Mouse (Mus musculus): ENCODE data around the gene Tchp. TPM values are rescaled to one million over a fixed set of nuclear protein-coding genes. Genes with fewer than 3 reads are reported as not detected.
A peak's percentile ranks its signal among the peaks of the same experiment; 100 is the strongest.

Tchp gene
- polyA plus RNA-seq, 1 experiment from 2014 or later = 2.4 TPM

DNA sequence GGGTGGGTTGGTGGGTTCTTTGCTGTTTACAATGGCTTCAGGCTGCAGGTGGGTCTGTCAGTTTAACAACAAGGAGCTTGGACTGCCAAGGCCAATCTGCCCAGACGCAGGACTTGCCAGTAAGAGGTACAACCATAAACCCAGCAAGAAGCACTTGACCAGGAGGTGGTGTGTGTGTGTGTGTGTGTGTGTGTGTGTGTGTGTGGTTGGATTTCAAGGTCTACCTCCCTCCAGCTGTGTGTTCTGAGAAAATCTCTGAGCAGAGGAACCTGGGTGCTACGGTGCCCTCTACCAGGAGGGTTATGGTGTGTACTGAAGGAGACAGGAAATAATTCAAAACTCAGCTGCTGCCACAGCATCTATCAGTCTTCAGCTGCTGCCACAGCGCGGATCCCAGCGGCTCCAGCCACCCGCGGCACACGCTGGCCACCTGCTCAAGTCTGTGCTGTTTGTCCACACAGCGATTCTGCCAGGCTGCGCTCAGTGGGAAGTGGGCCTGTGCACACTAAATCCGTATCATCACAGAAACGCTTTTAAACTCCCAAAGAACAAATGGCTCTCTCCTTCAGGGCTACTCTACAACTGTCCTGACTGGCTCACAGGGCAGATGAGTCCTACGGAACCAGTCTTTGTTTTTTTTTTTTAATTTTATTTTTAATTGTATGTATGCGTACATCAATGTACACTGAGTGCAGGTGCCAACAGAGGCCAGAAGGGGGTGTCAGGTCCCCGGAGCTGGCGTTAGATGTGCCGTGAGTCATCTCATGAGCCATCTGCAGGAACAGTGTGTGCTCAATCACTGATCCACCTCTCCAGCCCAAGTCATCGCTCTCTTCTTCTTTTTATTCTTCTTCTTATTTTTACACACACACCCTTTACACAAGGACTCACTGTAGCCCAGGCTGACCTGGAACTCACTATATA, 57.5 kb downstream of the Tchp start:
- 85% methylated on average over 18 of the region's 18 CpGs for WGBS (ENCODE audit: insufficient replicate concordance)
- peaks cover 58% of the 10 kb centered on the region for H3K36me3 ChIP-seq (replicated peaks; ENCODE audit: insufficient read depth, low read length)
- H3K9me3 ChIP-seq (ENCODE audit: low read length) = no peaks in the 10 kb centered on the region

DNA sequence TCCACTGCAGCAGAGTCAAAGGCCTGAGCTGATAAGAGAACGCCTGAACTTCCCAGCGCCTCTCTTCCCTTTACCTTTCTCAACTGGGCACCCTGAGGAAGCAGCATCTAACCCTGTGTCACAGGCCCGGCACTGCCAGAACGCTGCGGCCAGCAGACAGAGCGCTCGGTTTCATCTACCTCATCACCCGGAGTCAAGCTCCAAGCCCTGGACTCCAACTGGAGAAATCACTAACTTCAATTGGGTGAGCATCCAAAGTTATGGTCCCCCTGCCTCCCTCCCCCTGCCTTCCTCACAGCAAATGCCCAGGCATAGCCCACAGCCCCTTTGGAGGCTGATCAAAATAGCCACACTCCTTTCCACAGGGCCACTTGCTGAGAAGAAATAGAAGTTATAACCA, 59.1 kb downstream of the Tchp start:
- no peak overlapping the region for H3K9ac ChIP-seq (replicated peaks)
- TF ChIP-seq EP300 (IDR thresholded peaks at IDR 0.05; ENCODE audit: low read depth) = no peak
- no peak for TF ChIP-seq CTCF (IDR thresholded peaks at IDR 0.05; ENCODE audit: low read depth)
- peaks cover 43% of the 10 kb centered on the region for H3K36me3 ChIP-seq (replicated peaks; ENCODE audit: insufficient read depth, low read length)
- no peaks in the 10 kb centered on the region for H3K9me3 ChIP-seq (ENCODE audit: low read length)
- H3K27me3 ChIP-seq (ENCODE audit: insufficient read depth, low read length) = no peaks in the 10 kb centered on the region
- no peak overlapping the region for H3K4me3 ChIP-seq (ENCODE audit: low read depth, low read length)
- ATAC-seq = no peak
- no peak overlapping the region for H3K4me2 ChIP-seq (ENCODE audit: low read depth, low read length)
- 65% methylated on average over 8 of the region's 8 CpGs for WGBS (ENCODE audit: insufficient replicate concordance)
- H3K4me1 ChIP-seq (ENCODE audit: insufficient read depth) = peaks cover 8% of the 10 kb centered on the region; the same call in 1 of the 2 replicates
- DNase-seq = no peak
- H3K27ac ChIP-seq (ENCODE audit: low read depth) = no peak overlapping the region

More for the DNA sequence above, 57.5 kb downstream of the Tchp start:
- H3K9ac ChIP-seq (replicated peaks) = no peak overlapping the region
- ATAC-seq = no peak
- H3K27me3 ChIP-seq (ENCODE audit: insufficient read depth, low read length) = no peaks in the 10 kb centered on the region
- H3K4me3 ChIP-seq (ENCODE audit: low read depth, low read length) = no peak overlapping the region
- no peak overlapping the region for H3K27ac ChIP-seq (ENCODE audit: low read depth)
- H3K4me2 ChIP-seq (ENCODE audit: low read depth, low read length) = no peak overlapping the region
- TF ChIP-seq CTCF (IDR thresholded peaks at IDR 0.05; ENCODE audit: low read depth) (peak; percentile 41), EP300 (IDR thresholded peaks at IDR 0.05; ENCODE audit: low read depth) (no peak)
- no peak for DNase-seq
- no peaks in the 10 kb centered on the region for H3K4me1 ChIP-seq (ENCODE audit: insufficient read depth)

GRCm38 (mm10) chr5:114767185-114767584, 59.6 kb downstream of the Tchp start:
- Histone ChIP-seq H3K4me1 (ENCODE audit: insufficient read depth) (peaks cover 13% of the 10 kb centered on the region; the same call in 1 of the 2 replicates), H3K9ac (replicated peaks) (no peak overlapping the region), H3K27ac (ENCODE audit: low read depth) (no peak overlapping the region), H3K9me3 (ENCODE audit: low read length) (no peaks in the 10 kb centered on the region), H3K4me3 (ENCODE audit: low read depth, low read length) (no peak overlapping the region), H3K36me3 (replicated peaks; ENCODE audit: insufficient read depth, low read length) (peaks cover 39% of the 10 kb centered on the region), H3K27me3 (ENCODE audit: insufficient read depth, low read length) (no peaks in the 10 kb centered on the region), H3K4me2 (ENCODE audit: low read depth, low read length) (no peak overlapping the region)
- TF ChIP-seq EP300 (IDR thresholded peaks at IDR 0.05; ENCODE audit: low read depth) (no peak), CTCF (IDR thresholded peaks at IDR 0.05; ENCODE audit: low read depth) (no peak)
- WGBS (ENCODE audit: insufficient replicate concordance) = 77% methylated on average over 7 of the region's 7 CpGs
- no peak for ATAC-seq
- DNase-seq = no peak

DNA sequence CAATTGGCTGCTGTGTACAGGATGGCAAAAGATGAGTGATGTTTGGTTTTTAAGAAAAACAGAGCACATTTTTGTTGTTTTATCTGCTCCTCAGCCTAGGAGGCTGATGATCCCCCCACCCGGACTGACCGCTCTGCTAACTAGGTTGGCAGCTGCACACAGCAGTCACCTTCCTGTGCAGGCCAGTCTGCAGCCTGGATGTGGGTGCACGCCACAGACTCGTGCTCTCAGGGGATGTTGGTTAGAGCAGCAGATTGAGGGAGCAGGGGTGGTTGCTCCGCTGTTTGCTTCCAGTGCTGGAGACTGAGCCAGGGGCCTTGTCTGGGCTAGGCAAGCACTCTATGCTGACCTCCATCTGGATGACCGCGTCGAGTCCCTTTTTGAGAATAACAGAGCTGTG, 62.2 kb downstream of the Tchp start:
- Histone ChIP-seq H3K9ac (replicated peaks) (no peak overlapping the region), H3K36me3 (replicated peaks; ENCODE audit: insufficient read depth, low read length) (peaks cover 16% of the 10 kb centered on the region), H3K4me3 (ENCODE audit: low read depth, low read length) (no peak overlapping the region), H3K4me2 (ENCODE audit: low read depth, low read length) (no peak overlapping the region), H3K27me3 (ENCODE audit: insufficient read depth, low read length) (no peaks in the 10 kb centered on the region), H3K4me1 (ENCODE audit: insufficient read depth) (peaks cover 17% of the 10 kb centered on the region; the same call in 1 of the 2 replicates), H3K27ac (ENCODE audit: low read depth) (no peak overlapping the region), H3K9me3 (ENCODE audit: low read length) (no peaks in the 10 kb centered on the region)
- TF ChIP-seq CTCF (IDR thresholded peaks at IDR 0.05; ENCODE audit: low read depth) (no peak), EP300 (IDR thresholded peaks at IDR 0.05; ENCODE audit: low read depth) (no peak)
- WGBS (ENCODE audit: insufficient replicate concordance) = 74% methylated on average over 8 of the region's 8 CpGs
- DNase-seq (no peak), ATAC-seq (no peak)

GRCm38 (mm10) chr5:114771796-114772195, 64.2 kb downstream of the Tchp start:
- Histone ChIP-seq H3K27ac (ENCODE audit: low read depth) (peak overlapping the region; percentile 96), H3K9ac (replicated peaks) (peak overlapping the region; percentile 42; the same call in 1 of the 2 replicates), H3K36me3 (replicated peaks; ENCODE audit: insufficient read depth, low read length) (no peaks in the 10 kb centered on the region), H3K27me3 (ENCODE audit: insufficient read depth, low read length) (no peaks in the 10 kb centered on the region), H3K9me3 (ENCODE audit: low read length) (no peaks in the 10 kb centered on the region), H3K4me3 (ENCODE audit: low read depth, low read length) (peak overlapping the region; percentile 96), H3K4me1 (ENCODE audit: insufficient read depth) (peaks cover 31% of the 10 kb centered on the region), H3K4me2 (ENCODE audit: low read depth, low read length) (peak overlapping the region; percentile 92)
- TF ChIP-seq CTCF (IDR thresholded peaks at IDR 0.05; ENCODE audit: low read depth) (no peak), EP300 (IDR thresholded peaks at IDR 0.05; ENCODE audit: low read depth) (no peak)
- 24% methylated on average over 8 of the region's 8 CpGs for WGBS (ENCODE audit: insufficient replicate concordance)
- no peak for DNase-seq
- no peak for ATAC-seq

Small RNAs within 50 kb of the gene (microRNA-seq; reads per million reads assigned to microRNA genes)
- gene Mir7028 = not detected

Other genes with a start within 250 kb of the Tchp start
- 0.80 and 1.8 TPM in 2 replicates for gene Fam222a, start 139.7 kb upstream of the Tchp start, polyA plus RNA-seq (2015; fragmentation: Nextera tagmentation; extraction: Ambion mirVana)
- gene Trpv4, start 49.3 kb upstream of the Tchp start, polyA plus RNA-seq (2015; fragmentation: Nextera tagmentation; extraction: Ambion mirVana) = 0.32 and 0.38 TPM in 2 replicates
- gene Gltp, start 16.8 kb upstream of the Tchp start, polyA plus RNA-seq (2015; fragmentation: Nextera tagmentation; extraction: Ambion mirVana) = 23.1 and 23.8 TPM in 2 replicates
- 26.7 TPM in 2 replicates for gene Ankrd13a, start 66.9 kb downstream of the Tchp start, polyA plus RNA-seq (2015; fragmentation: Nextera tagmentation; extraction: Ambion mirVana)
- gene Git2, start 67.8 kb downstream of the Tchp start, polyA plus RNA-seq (2015; fragmentation: Nextera tagmentation; extraction: Ambion mirVana) = 10.5 and 11.1 TPM in 2 replicates
- 31.2 and 32.5 TPM in 2 replicates for gene 1500011B03Rik, start 115.7 kb downstream of the Tchp start, polyA plus RNA-seq (2015; fragmentation: Nextera tagmentation; extraction: Ambion mirVana)
- gene 4930519G04Rik, start 145.9 kb downstream of the Tchp start, polyA plus RNA-seq (2015; fragmentation: Nextera tagmentation; extraction: Ambion mirVana) = not detected in 2 replicates
- gene Gm9936, start 150.9 kb downstream of the Tchp start, polyA plus RNA-seq (2015; fragmentation: Nextera tagmentation; extraction: Ambion mirVana) = not detected in 2 replicates
- gene Oasl2, start 189.2 kb downstream of the Tchp start, polyA plus RNA-seq (2015; fragmentation: Nextera tagmentation; extraction: Ambion mirVana) = 7.8 and 10.1 TPM in 2 replicates
- 2.2 TPM in 2 replicates for gene Oasl1, start 215.5 kb downstream of the Tchp start, polyA plus RNA-seq (2015; fragmentation: Nextera tagmentation; extraction: Ambion mirVana)
- gene 2210016L21Rik, start 234.4 kb downstream of the Tchp start, polyA plus RNA-seq (2015; fragmentation: Nextera tagmentation; extraction: Ambion mirVana) = 10.4 and 15.3 TPM in 2 replicates